Mouse (Mus musculus) embryonic facial prominence, embryonic 10.5 days (tissue): Measurements from ENCODE around the gene Nrd1. TPM values are rescaled to one million over a fixed set of nuclear protein-coding genes. Genes with fewer than 3 reads are reported as not detected.
A peak's percentile ranks its signal among the peaks of the same experiment; 100 is the strongest.

Experiments used
- DNase-seq: peaks from one replicate; pipeline ENCODE4 v3.0.0-alpha.2; 2017; ENCODE audit warnings: low spot score
- H3K27ac ChIP-seq: fragments of 300-500 bp; sonication (generic); replicated peaks from 2 replicates; pipeline ENCODE4 v1.5.1; 2016; ENCODE audit warnings: mild to moderate bottlenecking
- H3K27me3 ChIP-seq: fragments of 300-500 bp; sonication (generic); replicated peaks from 2 replicates; pipeline ENCODE4 v1.6.1; 2016; ENCODE audit warnings: low read depth, mild to moderate bottlenecking; ENCODE audit not compliant: poor library complexity, severe bottlenecking
- H3K36me3 ChIP-seq: fragments of 300-500 bp; sonication (generic); replicated peaks from 2 replicates; pipeline ENCODE4 v1.6.1; 2016; ENCODE audit warnings: mild to moderate bottlenecking, moderate library complexity
- H3K4me1 ChIP-seq: fragments of 300-500 bp; sonication (generic); 2 replicates; pipeline ENCODE4 v1.6.1; 2016
- H3K4me3 ChIP-seq: fragments of 300-500 bp; sonication (generic); 2 replicates; pipeline ENCODE4 v1.5.1; 2016; ENCODE audit warnings: mild to moderate bottlenecking, moderate library complexity
- H3K9me3 ChIP-seq: fragments of 300-500 bp; sonication (generic); 2 replicates; pipeline ENCODE4 v1.6.1; 2016; ENCODE audit warnings: mild to moderate bottlenecking
- WGBS: fragments of 180-500 bp; shearing (Covaris S2); methylation state at CpG from one replicate; pipeline ENCODE4 v1.1.7; 2016; 5-methylcytosine and 5-hydroxymethylcytosine counted together
- polyA plus RNA-seq: library from polyadenylated mRNA; unstranded; fragments of >200 nt; fragmentation: Nextera tagmentation; extraction: Ambion mirVana; gene quantifications from 2 replicates; pipeline ENCODE4 v1.2.1, GENCODE M21; 2016

The Nrd1 gene
- 76.7 and 78.6 TPM in 2 replicates for polyA plus RNA-seq

- H3K9me3 ChIP-seq = no peaks in the 10 kb centered on the region
- peak within 1 kb of the TSS; percentile 77 for H3K4me3 ChIP-seq
- no peaks in the 10 kb centered on the region for H3K27me3 ChIP-seq
- H3K4me1 ChIP-seq = peaks cover 11% of the 10 kb centered on the region
- DNase-seq = peak; percentile 98
- WGBS = under 1% methylated on average over 58 of the region's 58 CpGs
- peaks cover 15% of the 10 kb centered on the region for H3K36me3 ChIP-seq
- H3K27ac ChIP-seq = peak within 1 kb of the TSS; percentile 89
Measured at GRCm38 (mm10) chr4:108999999-109000950, at the start of gene Nrd1. Nrd1 (plus strand) TSS chr4:109000655.

GRCm38 (mm10) chr4:108951663-108952062 is 48.8 kb upstream of the Nrd1 start:
- no peaks in the 10 kb centered on the region for H3K9me3 ChIP-seq
- H3K4me1 ChIP-seq = no peaks in the 10 kb centered on the region
- no peaks in the 10 kb centered on the region for H3K36me3 ChIP-seq
- WGBS = 89% methylated on average over 4 of the region's 4 CpGs
- H3K4me3 ChIP-seq = no peak overlapping the region
- no peaks in the 10 kb centered on the region for H3K27me3 ChIP-seq
- no peak for DNase-seq
- H3K27ac ChIP-seq = no peak overlapping the region

- no peaks in the 10 kb centered on the region for H3K36me3 ChIP-seq
- H3K4me3 ChIP-seq = no peak overlapping the region
- WGBS = 88% methylated on average over 3 of the region's 3 CpGs
- no peak for DNase-seq
- no peaks in the 10 kb centered on the region for H3K9me3 ChIP-seq
- H3K27me3 ChIP-seq = no peaks in the 10 kb centered on the region
- no peak overlapping the region for H3K27ac ChIP-seq
- no peaks in the 10 kb centered on the region for H3K4me1 ChIP-seq
Measured at GRCm38 (mm10) chr4:108959696-108960095, 40.8 kb upstream of the Nrd1 start.

GRCm38 (mm10) chr4:108960619-108961460 is 39.6 kb upstream of the Nrd1 start:
- 90% methylated on average over 4 of the region's 4 CpGs for WGBS
- no peaks in the 10 kb centered on the region for H3K27me3 ChIP-seq
- no peaks in the 10 kb centered on the region for H3K4me1 ChIP-seq
- H3K9me3 ChIP-seq = no peaks in the 10 kb centered on the region
- no peak overlapping the region for H3K27ac ChIP-seq
- DNase-seq = no peak
- H3K36me3 ChIP-seq = no peaks in the 10 kb centered on the region
- H3K4me3 ChIP-seq = no peak overlapping the region

GRCm38 (mm10) chr4:108963017-108963416 is 37.4 kb upstream of the Nrd1 start:
- no peaks in the 10 kb centered on the region for H3K4me1 ChIP-seq
- WGBS = 88% methylated on average over 6 of the region's 6 CpGs
- no peaks in the 10 kb centered on the region for H3K9me3 ChIP-seq
- H3K4me3 ChIP-seq = no peak overlapping the region
- no peak overlapping the region for H3K27ac ChIP-seq
- no peak for DNase-seq
- H3K27me3 ChIP-seq = no peaks in the 10 kb centered on the region
- no peaks in the 10 kb centered on the region for H3K36me3 ChIP-seq

- Histone ChIP-seq H3K4me1 (peaks cover 5% of the 10 kb centered on the region), H3K36me3 (no peaks in the 10 kb centered on the region), H3K9me3 (no peaks in the 10 kb centered on the region), H3K4me3 (no peak overlapping the region), H3K27me3 (no peaks in the 10 kb centered on the region), H3K27ac (no peak overlapping the region)
- WGBS = 86% methylated on average over 3 of the region's 3 CpGs
- no peak for DNase-seq
Measured at GRCm38 (mm10) chr4:108969517-108969916, 30.9 kb upstream of the Nrd1 start.

GRCm38 (mm10) chr4:108971054-108971453 is 29.4 kb upstream of the Nrd1 start:
- 77% methylated on average over 5 of the region's 5 CpGs for WGBS
- Histone ChIP-seq H3K4me1 (peaks cover 5% of the 10 kb centered on the region), H3K9me3 (no peaks in the 10 kb centered on the region), H3K4me3 (no peak overlapping the region), H3K36me3 (no peaks in the 10 kb centered on the region), H3K27me3 (no peaks in the 10 kb centered on the region), H3K27ac (no peak overlapping the region)
- DNase-seq = no peak

GRCm38 (mm10) chr4:108976458-108977071 is 23.9 kb upstream of the Nrd1 start:
- DNase-seq = peak; percentile 25
- Histone ChIP-seq H3K27ac (no peak overlapping the region), H3K36me3 (no peaks in the 10 kb centered on the region), H3K27me3 (no peaks in the 10 kb centered on the region), H3K9me3 (no peaks in the 10 kb centered on the region), H3K4me1 (peaks cover 1% of the 10 kb centered on the region), H3K4me3 (no peak overlapping the region)
- WGBS = 46% methylated on average over 6 of the region's 6 CpGs

GRCm38 (mm10) chr4:108986833-108987472 is 13.5 kb upstream of the Nrd1 start:
- H3K27ac ChIP-seq = no peak overlapping the region
- no peaks in the 10 kb centered on the region for H3K4me1 ChIP-seq
- no peak for DNase-seq
- H3K36me3 ChIP-seq = no peaks in the 10 kb centered on the region
- no peaks in the 10 kb centered on the region for H3K9me3 ChIP-seq
- WGBS = 87% methylated on average over 1 of the region's 1 CpGs
- no peak overlapping the region for H3K4me3 ChIP-seq
- no peaks in the 10 kb centered on the region for H3K27me3 ChIP-seq

GRCm38 (mm10) chr4:108987473-108987842 is 13.0 kb upstream of the Nrd1 start:
- Histone ChIP-seq H3K27me3 (no peaks in the 10 kb centered on the region), H3K4me1 (no peaks in the 10 kb centered on the region), H3K36me3 (no peaks in the 10 kb centered on the region), H3K4me3 (no peak overlapping the region), H3K27ac (no peak overlapping the region), H3K9me3 (no peaks in the 10 kb centered on the region)
- DNase-seq = no peak
- 80% methylated on average over 4 of the region's 4 CpGs for WGBS

GRCm38 (mm10) chr4:108989430-108989829 is 11.0 kb upstream of the Nrd1 start:
- WGBS = 75% methylated on average over 2 of the region's 2 CpGs
- DNase-seq = no peak
- Histone ChIP-seq H3K27me3 (no peaks in the 10 kb centered on the region), H3K4me3 (no peak overlapping the region), H3K4me1 (no peaks in the 10 kb centered on the region), H3K27ac (no peak overlapping the region), H3K36me3 (no peaks in the 10 kb centered on the region), H3K9me3 (no peaks in the 10 kb centered on the region)

- no peaks in the 10 kb centered on the region for H3K27me3 ChIP-seq
Measured at GRCm38 (mm10) chr4:108990032-108990431, 10.4 kb upstream of the Nrd1 start.

More at GRCm38 (mm10) chr4:108990032-108990431, 10.4 kb upstream of the Nrd1 start:
- no peaks in the 10 kb centered on the region for H3K36me3 ChIP-seq
- no peak overlapping the region for H3K4me3 ChIP-seq
- H3K27ac ChIP-seq = no peak overlapping the region
- DNase-seq = no peak
- no peaks in the 10 kb centered on the region for H3K4me1 ChIP-seq
- H3K9me3 ChIP-seq = no peaks in the 10 kb centered on the region
